Mouse (Mus musculus): ENCODE measurements at regions not wholly inside any gene's neighbourhood (a gene's known extent, or its start where the extent isn't known, plus 50 kb on each side); places are given as distances from the start of the nearest gene placed in this dataset.

DNA sequence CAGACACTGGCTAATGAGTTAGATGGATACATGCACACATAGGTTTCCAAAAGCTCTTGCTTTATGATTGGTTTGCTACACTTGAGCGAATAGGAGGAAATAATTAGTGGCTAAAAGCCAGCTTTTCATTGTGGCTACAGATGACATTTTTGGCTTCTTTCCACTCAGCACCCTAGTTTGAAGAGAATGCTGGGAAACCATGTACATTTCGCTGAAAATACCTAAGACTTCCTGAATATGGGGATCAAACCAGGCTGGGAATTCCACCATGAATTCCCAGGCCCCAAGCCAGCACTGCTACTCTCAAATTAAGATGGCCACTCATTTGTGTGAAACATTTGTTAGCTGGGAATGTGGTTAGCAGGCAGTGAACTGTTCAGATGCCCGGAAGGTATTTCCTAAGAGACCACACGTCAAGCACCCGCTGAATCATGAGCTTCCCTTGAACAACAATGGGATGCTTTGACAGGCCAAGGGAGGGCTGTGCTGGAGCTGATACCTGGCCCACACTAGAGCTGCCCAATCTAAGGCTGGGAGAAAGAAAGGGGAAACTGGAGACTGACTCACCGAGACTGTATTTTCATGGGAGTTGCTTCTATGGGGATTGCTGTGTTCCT lies 195.5 kb downstream of the Foxa2 start:
- TF ChIP-seq GATA1 (IDR thresholded peaks at IDR 0.05; ENCODE audit: borderline replicate concordance, low read length), result no peak
- no peak for TF ChIP-seq FLI1 (IDR thresholded peaks at IDR 0.05; ENCODE audit: low read length)
